Mouse (Mus musculus): ENCODE measurements around the gene Zhx3.

GRCm38 (mm10) chr2:160840838-160841237, 32.0 kb downstream of the Zhx3 start:
- TF ChIP-seq CTCF (IDR thresholded peaks at IDR 0.05; ENCODE audit: control insufficient read depth, insufficient read depth, insufficient replicate concordance, low read depth, low read length) (no peak), POLR2A (IDR thresholded peaks at IDR 0.05; ENCODE audit: control insufficient read depth, low read depth, low read length) (no peak)

All from testis, adult 2 months (tissue).